Mouse (Mus musculus) lung, embryonic 16.5 days (tissue): ENCODE data around the gene Rnf149. TPM values are rescaled to one million over a fixed set of nuclear protein-coding genes. Genes with fewer than 3 reads are reported as not detected.

Experiments
- ATAC-seq: fragments of 200-750 bp; cut with Nextera tagmentation; 2 replicates; pipeline ENCODE4 v1.8.0; 2017; ENCODE audit warnings: low read depth, mild to moderate bottlenecking, moderate library complexity
- H3K27ac ChIP-seq: fragments of 300-500 bp; sonication (generic); 2 replicates; pipeline ENCODE4 v1.5.1; 2014; ENCODE audit warnings: mild to moderate bottlenecking, control low read depth, low read length
- H3K27me3 ChIP-seq: fragments of 300-500 bp; sonication (generic); 2 replicates; pipeline ENCODE4 v1.6.1; 2014; ENCODE audit warnings: low read depth, low read length, mixed read lengths; ENCODE audit not compliant: control insufficient read depth, insufficient read depth
- H3K36me3 ChIP-seq: fragments of 300-500 bp; sonication (generic); 2 replicates; pipeline ENCODE4 v1.6.1; 2014; ENCODE audit warnings: low read length; ENCODE audit not compliant: control insufficient read depth, insufficient read depth
- H3K4me1 ChIP-seq: fragments of 300-500 bp; sonication (generic); replicated peaks from 2 replicates; pipeline ENCODE4 v1.6.1; 2014; ENCODE audit warnings: low read length, mixed read lengths; ENCODE audit not compliant: control insufficient read depth, insufficient read depth
- H3K4me2 ChIP-seq: fragments of 300-500 bp; sonication (generic); 2 replicates; pipeline ENCODE4 v1.6.1; 2014; ENCODE audit warnings: low read depth, low read length, control low read depth
- H3K4me3 ChIP-seq: fragments of 300-500 bp; sonication (generic); 2 replicates; pipeline ENCODE4 v1.5.1; 2014; ENCODE audit warnings: mild to moderate bottlenecking, low read length, control low read depth
- H3K9ac ChIP-seq: fragments of 300-500 bp; sonication (generic); 2 replicates; pipeline ENCODE4 v1.6.1; 2014; ENCODE audit warnings: low read length, control low read depth
- H3K9me3 ChIP-seq: fragments of 300-500 bp; sonication (generic); 2 replicates; pipeline ENCODE4 v1.6.1; 2016; ENCODE audit warnings: low read length; ENCODE audit not compliant: control insufficient read depth
- WGBS: fragments of 180-500 bp; shearing (Covaris S2); extraction: QIAGEN DNeasy Blood & Tissue Kit; methylation state at CpG from one replicate; pipeline ENCODE4 v1.1.7; 2014; 5-methylcytosine and 5-hydroxymethylcytosine counted together
- polyA plus RNA-seq: library from polyadenylated mRNA; unstranded; fragments of >200 nt; fragmentation: Nextera tagmentation; extraction: Ambion mirVana; gene quantifications from 2 replicates; pipeline ENCODE4 v1.2.1, GENCODE M21; 2015

Gene Rnf149
- polyA plus RNA-seq, 1 experiment from 2014 or later = 26.1 TPM

GRCm38 (mm10) chr1:39537631-39538380 is 39.4 kb downstream of the Rnf149 start:
- no peak overlapping the region for H3K27ac ChIP-seq
- peaks cover 39% of the 10 kb centered on the region for H3K36me3 ChIP-seq
- H3K4me3 ChIP-seq = no peak overlapping the region
- no peaks in the 10 kb centered on the region; the same call in 1 of the 2 replicates for H3K27me3 ChIP-seq
- no peak for ATAC-seq
- no peak overlapping the region; the same call in 1 of the 2 replicates for H3K4me2 ChIP-seq
- H3K9ac ChIP-seq = peak overlapping the region; percentile 51; the same call in 1 of the 2 replicates
- H3K9me3 ChIP-seq = peaks cover 5% of the 10 kb centered on the region; the same call in 1 of the 2 replicates
- WGBS = 76% methylated on average over 10 of the region's 10 CpGs
- peaks cover 11% of the 10 kb centered on the region for H3K4me1 ChIP-seq

DNA sequence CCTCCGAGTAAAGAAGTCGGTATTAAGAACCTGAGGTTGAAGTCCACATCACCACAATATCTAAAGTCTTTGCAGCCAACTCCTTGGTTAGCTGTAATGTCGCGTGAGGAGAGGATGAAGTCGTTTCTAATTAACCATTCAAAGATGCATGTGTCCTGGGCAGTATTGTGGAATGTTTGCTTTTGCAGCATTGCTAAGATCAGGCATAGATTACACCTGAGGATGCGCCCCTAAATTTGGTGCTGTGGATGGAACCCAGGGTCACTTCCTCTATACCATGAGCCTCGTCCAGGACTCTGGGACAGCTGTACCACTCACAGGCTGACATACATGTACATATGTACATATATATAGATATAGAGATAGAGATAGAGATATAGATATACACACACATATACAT is 40.5 kb downstream of the Rnf149 start:
- peaks cover 5% of the 10 kb centered on the region; the same call in 1 of the 2 replicates for H3K9me3 ChIP-seq
- no peak overlapping the region for H3K27ac ChIP-seq
- H3K4me1 ChIP-seq = peaks cover 11% of the 10 kb centered on the region
- peaks cover 31% of the 10 kb centered on the region for H3K36me3 ChIP-seq
- peak overlapping the region; percentile 99 for H3K4me3 ChIP-seq
- no peak for ATAC-seq
- peak overlapping the region; percentile 96 for H3K9ac ChIP-seq
- peak overlapping the region; percentile 96 for H3K4me2 ChIP-seq
- H3K27me3 ChIP-seq = no peaks in the 10 kb centered on the region; the same call in 1 of the 2 replicates
- WGBS = 28% methylated on average over 7 of the region's 7 CpGs

- peak overlapping the region; percentile 96 for H3K9ac ChIP-seq
- under 1% methylated on average over 100 of the region's 100 CpGs for WGBS
- peak; percentile 97 for ATAC-seq
- H3K27ac ChIP-seq = peak overlapping the region; percentile 86
- peak overlapping the region; percentile 99 for H3K4me3 ChIP-seq
- H3K4me1 ChIP-seq = peaks cover 11% of the 10 kb centered on the region
- peaks cover 26% of the 10 kb centered on the region for H3K36me3 ChIP-seq
- no peaks in the 10 kb centered on the region; the same call in 1 of the 2 replicates for H3K27me3 ChIP-seq
- H3K9me3 ChIP-seq = peaks cover 5% of the 10 kb centered on the region; the same call in 1 of the 2 replicates
- H3K4me2 ChIP-seq = peak overlapping the region; percentile 96
These were observed 41.5 kb downstream of the Rnf149 start for GRCm38 (mm10) chr1:39535515-39536311.

GRCm38 (mm10) chr1:39534831-39535230 is 42.4 kb downstream of the Rnf149 start, which contains the start of gene Cnot11:
Cnot11 (plus strand) TSS chr1:39534992.
- H3K4me2 ChIP-seq = peak within 1 kb of the TSS; percentile 96
- H3K9ac ChIP-seq = peak within 1 kb of the TSS; percentile 96
- peak within 1 kb of the TSS; percentile 86 for H3K27ac ChIP-seq
- 27% methylated on average over 13 of the region's 13 CpGs for WGBS
- peak within 1 kb of the TSS; percentile 99 for H3K4me3 ChIP-seq
- H3K9me3 ChIP-seq = no peaks in the 10 kb centered on the region
- peaks cover 11% of the 10 kb centered on the region for H3K4me1 ChIP-seq
- no peaks in the 10 kb centered on the region; the same call in 1 of the 2 replicates for H3K27me3 ChIP-seq
- H3K36me3 ChIP-seq = peaks cover 18% of the 10 kb centered on the region
- no peak for ATAC-seq

DNA sequence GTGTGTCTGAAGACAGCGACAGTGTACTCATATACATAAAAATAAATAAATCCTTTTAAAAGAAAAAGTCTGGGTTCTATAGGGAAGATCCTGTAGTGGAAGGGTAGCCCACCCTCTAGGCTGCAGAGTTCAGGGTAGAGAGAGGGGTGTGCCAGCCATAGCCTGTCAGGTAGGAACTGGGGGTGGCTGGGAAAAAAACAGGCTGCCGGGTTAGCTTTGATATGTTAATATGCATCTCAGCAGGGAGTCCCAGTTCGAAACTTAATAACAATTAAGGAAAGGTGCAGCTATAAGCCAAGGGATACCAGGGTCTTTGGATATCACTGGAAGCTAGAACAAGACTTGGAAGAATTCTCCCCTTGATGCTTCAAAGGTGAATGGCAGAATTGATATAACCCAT is 43.3 kb downstream of the Rnf149 start:
- 45% methylated on average over 3 of the region's 3 CpGs for WGBS
- H3K27ac ChIP-seq = no peak overlapping the region
- no peaks in the 10 kb centered on the region for H3K9me3 ChIP-seq
- H3K27me3 ChIP-seq = no peaks in the 10 kb centered on the region; the same call in 1 of the 2 replicates
- H3K4me3 ChIP-seq = no peak overlapping the region
- no peak overlapping the region for H3K9ac ChIP-seq
- ATAC-seq = no peak
- peaks cover 9% of the 10 kb centered on the region for H3K36me3 ChIP-seq
- no peak overlapping the region for H3K4me2 ChIP-seq
- H3K4me1 ChIP-seq = peaks cover 11% of the 10 kb centered on the region

DNA sequence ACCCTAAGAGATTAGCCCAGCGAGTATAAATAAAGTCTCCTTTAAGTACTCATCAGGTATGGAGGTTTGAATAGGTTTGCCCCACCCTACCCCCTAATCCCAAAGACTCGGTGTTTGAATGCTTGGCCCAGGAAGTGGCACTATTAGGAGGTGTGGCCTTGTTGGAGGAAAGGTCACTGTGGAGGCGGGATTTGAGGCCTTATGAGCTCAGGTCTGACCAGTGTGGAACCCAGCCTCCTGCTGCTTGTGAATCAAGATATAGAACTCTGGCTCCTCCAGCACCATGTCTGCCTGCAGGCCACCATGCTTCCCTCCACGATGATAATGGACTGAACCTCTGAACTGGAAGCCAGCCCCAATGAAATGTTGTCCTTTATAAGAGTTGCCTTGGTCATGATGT is 46.2 kb downstream of the Rnf149 start:
- Histone ChIP-seq H3K9ac (no peak overlapping the region), H3K4me1 (no peaks in the 10 kb centered on the region), H3K36me3 (no peaks in the 10 kb centered on the region), H3K9me3 (no peaks in the 10 kb centered on the region), H3K27ac (no peak overlapping the region), H3K4me2 (no peak overlapping the region), H3K4me3 (no peak overlapping the region), H3K27me3 (no peaks in the 10 kb centered on the region; the same call in 1 of the 2 replicates)
- ATAC-seq = no peak
- WGBS = 70% methylated on average over 4 of the region's 4 CpGs

DNA sequence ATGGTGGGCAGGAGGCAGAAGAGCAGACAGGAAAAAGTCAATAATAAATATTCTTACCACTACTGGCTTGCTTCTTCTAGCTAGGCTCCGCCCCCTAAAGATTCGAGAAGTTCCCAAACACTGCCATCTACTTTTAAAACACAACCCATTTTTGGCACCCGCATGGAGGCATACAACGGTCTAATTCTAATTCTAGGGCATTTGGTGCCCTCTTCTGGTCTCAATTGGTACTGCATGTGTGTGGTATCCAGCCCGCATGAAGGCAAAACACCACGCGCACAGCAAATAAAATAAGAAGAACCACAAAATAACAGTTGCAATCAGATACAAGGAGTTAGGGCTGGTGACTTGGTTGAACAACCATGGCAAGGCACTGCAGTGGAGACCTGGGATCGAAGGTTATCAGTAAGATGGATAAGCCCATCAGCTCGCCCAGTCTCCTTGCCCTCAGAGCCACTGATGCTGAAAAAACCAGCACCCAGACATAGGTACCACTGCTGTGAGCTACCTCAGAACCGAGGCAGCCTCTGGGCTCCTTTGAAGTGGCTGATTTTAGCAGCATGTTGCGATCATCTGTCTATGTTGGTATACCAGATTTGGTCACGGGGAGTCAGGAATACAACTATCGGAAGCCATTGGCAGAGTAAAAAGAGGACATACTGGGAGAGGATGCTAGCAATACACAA is 46.8 kb downstream of the Rnf149 start:
- Histone ChIP-seq H3K4me2 (no peak overlapping the region), H3K27ac (no peak overlapping the region), H3K4me1 (no peaks in the 10 kb centered on the region), H3K4me3 (no peak overlapping the region), H3K9ac (no peak overlapping the region), H3K27me3 (no peaks in the 10 kb centered on the region; the same call in 1 of the 2 replicates), H3K9me3 (no peaks in the 10 kb centered on the region), H3K36me3 (no peaks in the 10 kb centered on the region)
- ATAC-seq = peak; percentile 15; the same call in 1 of the 2 replicates
- 31% methylated on average over 13 of the region's 13 CpGs for WGBS

- H3K4me3 ChIP-seq = no peak overlapping the region
- no peaks in the 10 kb centered on the region for H3K27me3 ChIP-seq
- no peaks in the 10 kb centered on the region for H3K4me1 ChIP-seq
- 77% methylated on average over 6 of the region's 6 CpGs for WGBS
- no peak overlapping the region for H3K4me2 ChIP-seq
- H3K9ac ChIP-seq = no peak overlapping the region
- ATAC-seq = no peak
- no peaks in the 10 kb centered on the region for H3K9me3 ChIP-seq
- H3K27ac ChIP-seq = no peak overlapping the region
- no peaks in the 10 kb centered on the region for H3K36me3 ChIP-seq
These were observed 48.9 kb downstream of the Rnf149 start for GRCm38 (mm10) chr1:39528319-39528718.
